Mouse (Mus musculus): ENCODE data around the gene Gm10217.

Gene Gm10217

GRCm38 (mm10) chr8:9863951-9864350 lies at the start of gene Gm10217:
Gene Gm10217, plus strand, starts transcription at chr8:9864251.
- DNase-seq (ENCODE audit: low spot score): no peak

GRCm38 (mm10) chr8:9824770-9825169 lies 39.3 kb upstream of the Gm10217 start:
- no peak for DNase-seq (ENCODE audit: low spot score)

- no peak for DNase-seq (ENCODE audit: low spot score)
These were observed 23.8 kb upstream of the Gm10217 start for GRCm38 (mm10) chr8:9840257-9840656.

- DNase-seq (ENCODE audit: low spot score): no peak
These were observed 4.8 kb upstream of the Gm10217 start for GRCm38 (mm10) chr8:9859286-9859685.

GRCm38 (mm10) chr8:9860539-9861203 lies 3.4 kb upstream of the Gm10217 start:
- no peak for DNase-seq (ENCODE audit: low spot score)

DNA sequence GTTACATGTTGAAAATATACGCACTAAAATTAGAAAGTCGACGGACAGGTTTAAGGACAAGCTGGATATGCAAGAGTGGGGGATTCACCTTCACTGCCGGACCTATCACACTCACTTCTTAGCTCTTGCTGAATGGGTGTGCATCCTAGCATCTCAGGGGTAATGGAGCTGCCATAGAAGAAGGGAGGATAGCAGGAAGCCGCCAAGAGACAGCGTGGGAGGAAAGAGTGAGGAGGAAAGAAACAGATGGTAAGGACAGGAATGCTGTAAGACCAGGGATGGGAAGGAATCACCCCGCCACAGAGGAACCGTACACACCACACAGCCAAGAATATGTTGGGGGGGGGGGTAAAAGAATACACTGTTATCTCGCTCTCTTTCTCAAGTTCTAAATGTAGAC lies 1.1 kb downstream of the Gm10217 start:
- DNase-seq (ENCODE audit: low spot score): no peak

DNA sequence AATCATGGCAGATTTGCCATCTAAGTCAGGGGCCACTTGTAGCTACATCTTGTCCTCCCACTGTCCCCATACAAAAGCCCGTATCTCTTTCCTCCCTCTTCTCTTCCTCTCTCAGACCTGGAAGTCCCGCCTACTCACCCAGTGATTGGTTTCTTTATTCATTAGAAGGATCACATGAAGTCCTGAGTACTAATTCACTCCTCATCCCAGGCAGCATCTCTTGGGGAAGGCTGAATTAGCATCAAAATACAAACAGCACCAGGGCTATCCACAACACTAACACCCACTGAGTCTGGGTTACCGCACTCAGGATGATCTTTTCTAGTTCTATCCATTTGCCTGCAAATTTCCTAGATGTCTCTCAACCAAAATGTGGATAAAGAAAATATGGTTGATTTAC lies 4.0 kb downstream of the Gm10217 start:
- no peak for DNase-seq (ENCODE audit: low spot score)

DNA sequence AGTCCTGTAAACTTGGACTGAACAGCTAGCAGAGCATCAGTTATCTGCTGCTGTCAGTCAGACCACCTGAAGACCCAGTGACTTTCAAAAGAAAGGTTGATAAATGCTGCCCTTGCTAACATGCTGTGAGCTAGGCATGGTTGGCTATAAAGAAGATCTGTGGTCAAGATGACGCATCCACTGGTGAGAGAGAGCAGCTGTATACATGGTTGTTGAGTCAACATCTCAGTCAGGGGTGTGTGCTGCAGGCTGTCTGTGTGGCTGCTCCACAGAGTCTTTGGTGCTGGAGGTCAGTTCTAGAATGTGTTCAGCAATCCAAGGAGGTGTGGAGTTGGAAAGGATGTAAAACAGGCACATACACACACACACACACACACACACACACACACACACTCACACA lies 12.2 kb downstream of the Gm10217 start:
- DNase-seq (ENCODE audit: low spot score): no peak

- no peak for DNase-seq (ENCODE audit: low spot score)
These were observed 15.9 kb downstream of the Gm10217 start for GRCm38 (mm10) chr8:9879921-9880320.

- no peak for DNase-seq (ENCODE audit: low spot score)
These were observed 22.7 kb downstream of the Gm10217 start for GRCm38 (mm10) chr8:9886714-9887113.

DNA sequence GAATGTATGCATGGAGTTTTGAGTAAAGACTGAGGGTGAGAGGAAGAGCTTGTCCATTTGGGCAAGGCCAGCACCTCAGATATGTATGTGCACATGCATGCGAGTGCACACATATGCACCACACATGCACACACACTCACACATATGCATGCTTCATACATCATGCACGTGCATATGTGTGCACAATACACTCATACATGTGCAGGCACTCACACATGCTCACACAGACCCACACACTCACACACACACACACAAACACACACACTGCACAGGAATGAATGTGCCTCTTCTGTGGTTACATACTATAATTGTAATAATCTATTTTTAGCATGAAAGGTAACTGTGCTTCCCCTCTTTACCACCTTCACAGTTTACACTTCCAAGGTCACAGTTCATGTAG lies 35.1 kb downstream of the Gm10217 start:
- no peak for DNase-seq (ENCODE audit: low spot score)

DNA sequence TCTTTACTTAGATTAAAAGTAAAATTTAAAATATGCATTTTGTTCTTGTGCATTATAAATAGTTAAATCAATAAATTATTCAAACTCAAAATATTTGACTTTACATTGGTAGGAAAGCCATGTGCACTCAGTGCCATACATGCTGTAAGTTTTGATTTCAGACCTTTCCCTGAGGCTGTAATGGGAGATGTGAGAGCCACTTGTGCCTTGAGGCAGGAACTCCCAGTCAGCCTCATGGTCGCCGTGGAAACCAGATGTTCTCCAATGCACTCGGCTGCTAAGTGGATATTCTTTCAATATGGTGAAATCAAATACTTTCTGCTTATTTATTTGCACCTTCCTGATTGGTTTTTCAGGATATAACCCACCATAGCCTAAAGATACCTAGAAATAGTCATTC lies 35.6 kb downstream of the Gm10217 start:
- no peak for DNase-seq (ENCODE audit: low spot score)

All from testis, postnatal 10 days (tissue).